Mouse (Mus musculus): ENCODE results near the gene Pdlim1.
"Not testable (repeated sequence)": the region's sequence is repeated elsewhere in the genome, so short reads cannot be mapped to it uniquely, and the experiment has no call there.

The Pdlim1 gene

DNA sequence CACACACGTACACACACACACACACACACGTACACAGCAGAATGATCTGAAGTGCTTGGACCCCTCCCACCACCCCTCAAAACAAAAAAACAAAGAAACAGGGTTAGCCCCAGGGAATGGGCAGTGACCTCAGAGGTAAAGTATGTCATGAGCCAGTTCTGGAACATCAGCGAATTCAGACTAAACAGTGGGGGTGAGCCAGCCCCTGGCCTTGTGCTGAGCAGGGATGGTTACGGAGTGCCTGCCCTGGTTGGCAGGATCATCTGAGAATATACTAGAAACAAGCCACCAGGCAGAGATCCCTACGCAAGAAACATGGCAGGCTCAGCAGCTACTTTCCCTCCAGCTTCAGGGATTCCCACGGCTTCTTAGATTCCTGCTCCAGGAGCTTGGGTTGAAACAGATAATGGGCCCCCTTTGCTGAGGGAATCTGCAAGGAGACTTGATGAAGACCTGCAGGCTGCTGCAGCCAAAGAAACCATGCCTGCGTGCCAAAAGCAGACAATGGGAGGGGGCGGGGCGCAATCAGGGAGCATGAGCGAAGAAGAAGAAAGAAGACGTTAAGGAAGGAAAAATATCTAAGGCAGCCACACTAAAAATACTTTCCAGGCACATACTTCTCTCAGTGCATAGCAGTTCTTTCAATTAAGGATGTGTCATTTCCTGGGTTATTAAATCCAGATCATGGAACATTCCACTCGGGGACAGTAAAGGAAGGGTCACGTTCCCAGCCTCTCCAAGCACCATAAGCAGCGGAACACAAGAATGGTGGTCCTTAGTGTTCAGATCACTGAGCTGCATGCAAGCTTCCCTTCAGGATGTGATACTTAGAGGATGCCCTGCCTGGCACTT is 30.6 kb downstream of the Pdlim1 start:
- no peak for DNase-seq (ENCODE audit: low spot score in 2 of 2)

DNA sequence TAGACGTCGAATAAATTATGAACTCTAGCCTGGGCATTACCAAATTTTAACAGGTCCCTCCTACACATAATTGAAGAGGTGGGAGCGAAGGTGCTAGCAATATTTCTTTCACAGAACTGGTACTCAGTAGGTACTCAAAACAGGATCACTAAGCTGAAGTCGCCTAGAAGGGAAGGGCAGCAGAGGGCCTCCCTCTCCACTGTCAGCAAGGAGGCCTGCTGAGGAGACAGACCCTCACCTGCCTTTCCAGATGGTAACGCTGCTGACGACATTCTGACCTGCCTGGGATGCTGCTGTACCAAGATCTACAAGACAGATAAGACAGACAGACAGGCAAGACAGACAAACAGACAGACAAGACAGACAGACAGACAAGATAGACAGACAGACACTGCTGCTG is 31.3 kb downstream of the Pdlim1 start:
- no peak for DNase-seq (ENCODE audit: low spot score in 2 of 2)

DNA sequence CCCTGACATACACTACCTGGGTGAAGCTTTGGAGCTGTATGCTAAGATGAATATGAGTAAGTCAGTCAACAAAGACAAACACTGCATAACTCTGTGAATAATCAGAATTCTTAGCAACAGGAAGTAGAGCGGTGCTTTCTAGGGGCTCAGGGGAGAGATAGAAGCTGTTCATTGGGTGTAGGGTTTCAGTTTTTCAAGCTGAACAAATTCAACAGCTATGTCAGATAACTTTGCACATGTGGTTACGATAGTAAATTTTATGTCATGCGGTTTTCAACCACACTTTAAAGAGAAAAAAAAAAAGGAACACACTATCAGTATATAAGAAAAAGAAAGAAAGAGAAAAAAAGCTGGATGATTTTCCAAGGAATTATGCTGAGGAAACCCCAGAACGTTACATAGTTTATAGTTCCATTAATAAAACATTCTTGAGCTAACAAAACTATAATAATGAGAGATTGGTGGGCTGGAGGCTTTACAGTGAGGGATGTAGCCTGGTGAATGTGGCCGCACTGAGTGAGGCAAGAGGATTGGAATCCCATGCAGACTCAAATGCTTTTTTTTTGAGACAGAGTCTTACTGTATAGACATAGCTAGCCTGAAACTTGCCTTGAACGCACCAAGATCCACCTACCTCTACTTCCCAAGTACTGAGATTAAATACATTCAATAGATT is 33.3 kb downstream of the Pdlim1 start:
- no peak for DNase-seq (ENCODE audit: low spot score in 2 of 2)

DNA sequence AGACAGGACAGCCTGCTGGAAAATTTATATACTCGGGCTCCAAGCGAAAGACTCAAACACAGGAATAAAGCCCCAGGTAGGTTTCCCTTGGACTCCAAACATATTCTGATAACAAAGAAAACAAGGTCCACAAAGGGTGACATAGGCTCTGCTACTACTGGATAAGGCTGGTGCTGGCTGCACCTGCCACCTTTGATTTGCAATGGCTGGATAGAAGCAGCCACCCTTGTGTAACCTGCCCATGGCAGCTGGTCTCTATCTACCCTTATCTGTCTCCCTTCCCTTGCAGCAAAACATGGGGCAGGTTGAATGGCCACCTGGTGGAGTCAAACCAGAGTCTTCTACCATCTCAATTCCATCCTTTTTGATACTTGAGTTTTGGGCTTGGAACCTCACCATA is 39.1 kb downstream of the Pdlim1 start:
- DNase-seq (ENCODE audit: low spot score in 2 of 2) = no peak

DNA sequence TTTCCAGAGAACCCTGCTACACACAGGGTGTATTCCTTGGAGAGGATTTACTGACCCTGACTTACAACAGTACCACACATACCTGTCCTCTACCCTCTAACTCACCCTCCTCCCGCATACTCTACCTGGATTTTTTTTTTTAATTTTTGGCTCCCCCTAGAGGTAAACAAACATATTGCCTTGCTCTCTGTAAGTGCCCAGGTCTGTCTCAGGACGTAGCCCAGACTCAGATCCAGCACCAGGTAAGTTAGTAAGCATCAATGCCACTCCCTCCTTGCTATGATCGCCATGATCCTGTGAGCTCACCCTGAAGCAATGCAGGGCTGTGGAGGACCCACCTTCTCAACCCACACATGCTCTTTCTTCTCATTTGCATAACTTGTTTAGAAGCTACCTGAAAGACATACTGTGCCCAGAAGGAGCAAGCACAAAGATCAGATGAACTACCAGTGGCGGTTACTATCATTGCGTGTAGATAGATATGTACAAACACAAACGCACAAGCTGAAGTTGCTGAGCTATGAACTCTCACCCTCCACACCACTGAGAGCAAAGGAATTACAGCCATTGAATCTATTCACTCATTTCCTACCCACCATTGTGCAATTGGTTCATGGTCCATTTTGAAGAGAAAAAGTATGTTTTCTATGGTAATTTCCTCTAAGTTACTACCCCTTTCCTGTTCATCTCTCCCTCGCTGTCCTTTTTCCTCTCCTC is 39.7 kb downstream of the Pdlim1 start:
- DNase-seq (ENCODE audit: low spot score in 2 of 2) = no peak

DNA sequence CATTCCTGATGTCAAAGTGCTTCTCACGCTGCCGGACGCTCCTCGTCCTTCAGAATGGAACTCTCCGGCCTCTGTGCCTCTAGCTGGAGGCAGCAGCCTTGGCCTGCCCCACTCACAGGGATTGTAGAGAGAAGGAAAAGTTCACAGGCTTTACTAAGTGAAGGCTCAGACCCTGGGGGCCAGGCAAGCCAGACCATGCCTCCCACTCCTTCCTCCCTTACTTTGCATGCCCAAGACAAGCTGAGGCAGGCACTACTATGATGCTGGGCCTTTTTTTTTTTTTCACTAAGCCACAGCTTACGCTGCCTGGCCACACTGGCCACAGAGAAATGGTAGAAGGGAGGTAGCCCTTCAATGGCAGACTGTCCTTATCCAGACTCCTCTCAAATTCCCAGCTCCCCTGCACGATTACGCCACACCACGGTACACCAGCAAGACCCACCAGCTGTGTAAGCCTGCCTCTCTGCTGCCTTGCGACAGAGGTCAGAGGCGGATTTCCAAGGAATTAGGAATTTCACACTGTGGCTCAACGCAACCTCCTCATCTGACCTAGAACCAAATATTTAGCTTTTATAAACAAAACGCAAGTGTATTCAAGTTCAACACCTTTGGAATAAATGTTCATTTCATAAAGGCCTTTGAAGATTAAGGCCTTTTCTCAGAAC is 40.4 kb downstream of the Pdlim1 start:
- no peak for DNase-seq (ENCODE audit: low spot score in 2 of 2)

DNA sequence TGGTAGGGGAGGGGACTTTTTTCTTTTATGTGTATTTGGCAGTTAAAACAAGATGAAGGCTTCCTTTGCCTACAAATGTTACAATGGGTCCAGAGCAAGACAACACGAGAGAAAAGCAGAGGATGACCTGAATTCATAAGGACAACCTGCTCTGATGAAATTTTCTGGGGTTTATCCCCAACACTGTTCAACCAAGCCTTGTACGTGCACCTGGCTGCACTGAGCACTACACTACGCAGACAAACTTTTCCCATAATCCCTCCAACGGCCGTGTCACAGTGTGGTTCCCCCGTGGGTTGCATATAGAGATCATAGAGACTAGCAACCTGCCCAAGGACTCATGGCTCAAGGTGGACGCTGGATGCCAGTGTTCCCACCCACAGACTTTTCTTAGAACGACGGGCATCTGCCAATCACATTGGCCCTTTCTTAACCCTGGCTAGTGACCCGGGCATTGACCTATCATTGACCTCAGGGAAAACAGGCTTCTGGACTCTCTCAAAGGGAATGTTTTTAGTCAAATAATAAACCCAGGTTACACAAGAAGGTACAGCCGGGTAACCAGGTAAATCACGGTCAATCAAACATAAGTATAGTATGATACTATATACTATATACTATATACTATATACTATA is 45.0 kb downstream of the Pdlim1 start:
- DNase-seq (ENCODE audit: low spot score in 2 of 2) = no peak

DNA sequence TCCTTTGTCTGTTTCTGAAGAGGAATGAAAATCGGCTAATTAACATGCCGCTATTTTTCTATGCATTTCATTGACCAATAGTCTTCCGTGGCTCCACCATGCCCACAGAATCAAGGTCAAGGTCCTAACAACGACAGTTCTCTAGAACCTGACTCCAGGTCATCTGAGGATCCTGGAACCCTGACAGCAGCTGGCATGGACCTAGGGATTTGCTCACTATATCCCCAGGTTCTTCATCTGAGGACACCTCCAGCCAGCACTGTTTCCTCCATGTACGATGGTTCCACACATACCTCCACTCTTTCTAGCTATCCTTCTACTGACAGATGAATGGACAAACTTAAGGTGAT is 45.9 kb downstream of the Pdlim1 start:
- no peak for DNase-seq (ENCODE audit: low spot score in 2 of 2)

DNA sequence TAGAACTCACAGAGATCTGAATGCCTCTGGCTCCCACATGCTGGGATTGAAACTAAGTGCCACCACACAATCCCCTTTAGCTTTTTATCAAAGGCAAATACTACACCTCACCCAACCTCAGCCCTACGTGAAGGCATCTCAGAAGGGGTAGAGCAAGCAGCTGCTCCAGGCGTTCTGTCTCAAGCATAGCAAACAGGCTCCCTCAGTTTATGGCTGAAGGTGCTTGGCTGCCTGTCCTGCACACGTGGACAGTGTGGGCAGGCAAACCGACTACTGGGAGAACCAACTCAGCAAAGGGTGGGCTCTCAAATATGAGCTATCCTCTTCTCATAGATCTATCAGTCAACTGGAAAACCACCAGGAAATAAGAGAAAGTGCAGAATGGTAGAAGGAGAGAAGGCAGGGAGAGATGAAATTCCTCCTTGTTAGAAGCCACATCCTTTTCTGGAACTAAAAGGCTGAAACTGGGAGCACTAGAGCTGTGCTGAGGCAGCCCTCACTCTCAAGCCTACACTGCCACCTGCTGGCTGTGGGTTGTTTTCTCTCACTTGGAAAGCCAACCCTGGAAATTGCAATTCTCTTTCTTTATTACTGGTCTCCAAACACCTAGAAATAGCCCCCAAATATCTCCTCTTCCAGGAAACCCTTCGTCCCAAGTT is 46.4 kb downstream of the Pdlim1 start:
- DNase-seq (ENCODE audit: low spot score in 2 of 2) = peak; percentile 33 to 74

DNA sequence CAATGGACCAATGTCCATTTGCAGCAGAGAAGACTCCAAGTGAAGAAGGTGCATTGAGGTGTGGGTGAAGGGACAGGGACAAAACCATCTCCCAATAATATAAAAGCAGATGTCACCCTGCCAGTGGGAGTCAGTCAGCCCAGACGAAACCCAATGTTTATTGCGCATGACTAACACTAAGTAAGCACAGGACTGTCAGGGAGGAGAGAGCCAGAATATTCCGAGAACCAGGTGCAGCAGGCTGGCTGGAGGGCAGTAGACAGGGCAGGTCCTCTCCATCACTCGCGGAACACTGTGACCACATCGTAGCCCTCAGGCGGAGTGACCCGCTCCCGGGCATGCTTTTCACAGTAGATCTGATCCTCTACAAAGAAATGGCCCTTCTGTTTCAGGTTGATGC is 49.3 kb downstream of the Pdlim1 start:
- not testable (repeated sequence) for DNase-seq (ENCODE audit: low spot score in 2 of 2)

DNA sequence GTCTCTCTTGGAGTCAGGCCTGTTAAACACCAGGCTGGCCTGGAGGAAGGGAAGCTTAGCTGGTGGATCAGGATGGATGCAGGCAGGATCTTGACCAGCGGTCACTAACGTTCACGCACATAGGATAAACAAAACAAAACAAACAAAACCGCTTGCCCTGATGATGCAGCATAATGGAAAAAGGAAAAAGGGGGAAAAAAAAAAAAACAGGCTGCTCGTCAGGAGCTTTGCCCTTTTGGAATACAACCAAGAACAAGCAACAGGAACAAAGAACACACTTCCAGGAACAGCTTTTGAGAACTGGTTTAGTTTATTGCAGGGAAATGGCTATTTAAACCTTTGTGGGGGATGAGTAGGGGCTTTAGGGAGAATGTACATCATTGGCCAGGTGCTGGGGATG is 50.8 kb downstream of the Pdlim1 start:
- no peak for DNase-seq (ENCODE audit: low spot score in 2 of 2)

DNA sequence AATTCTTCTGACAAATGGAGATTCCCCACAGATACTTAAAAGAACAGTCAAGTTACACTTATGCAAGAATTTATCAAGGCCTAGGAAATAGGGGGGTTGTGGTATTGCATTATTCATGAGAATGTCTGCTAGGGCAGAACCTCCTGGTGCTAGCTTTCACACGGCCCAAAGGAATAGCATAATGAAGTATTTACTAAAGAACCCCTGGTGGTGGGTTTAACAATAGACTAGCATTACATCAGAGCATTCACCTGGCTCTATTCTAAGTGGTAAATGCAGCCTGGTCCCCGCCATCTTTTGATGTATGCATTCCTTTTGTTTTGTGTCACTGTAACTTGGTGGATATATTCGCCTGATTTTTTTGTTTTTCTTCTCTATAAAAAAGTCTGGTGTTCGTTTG is 68.7 kb downstream of the Pdlim1 start:
- DNase-seq (ENCODE audit: low spot score in 2 of 2) = not testable (repeated sequence)

DNA sequence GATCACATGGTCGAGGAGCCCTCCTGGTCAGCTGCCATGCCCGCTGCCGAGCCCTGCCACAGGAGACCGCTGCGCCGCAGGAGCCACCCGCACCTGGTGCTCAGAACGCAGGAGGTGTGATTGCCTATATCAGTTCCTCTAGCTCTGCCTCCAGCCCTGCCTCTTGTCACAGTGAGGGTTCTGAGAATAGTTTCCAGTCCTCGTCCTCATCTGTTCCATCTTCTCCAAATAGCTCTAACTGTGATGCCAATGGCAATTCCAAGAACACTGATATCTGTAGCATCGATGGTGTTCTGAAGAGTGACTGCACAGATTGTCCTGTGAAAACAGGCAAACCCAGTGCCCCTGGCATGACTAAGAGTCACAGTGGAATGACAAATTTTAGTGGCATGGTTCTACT is 81.0 kb downstream of the Pdlim1 start:
- no peak for DNase-seq (ENCODE audit: low spot score in 2 of 2)

DNA sequence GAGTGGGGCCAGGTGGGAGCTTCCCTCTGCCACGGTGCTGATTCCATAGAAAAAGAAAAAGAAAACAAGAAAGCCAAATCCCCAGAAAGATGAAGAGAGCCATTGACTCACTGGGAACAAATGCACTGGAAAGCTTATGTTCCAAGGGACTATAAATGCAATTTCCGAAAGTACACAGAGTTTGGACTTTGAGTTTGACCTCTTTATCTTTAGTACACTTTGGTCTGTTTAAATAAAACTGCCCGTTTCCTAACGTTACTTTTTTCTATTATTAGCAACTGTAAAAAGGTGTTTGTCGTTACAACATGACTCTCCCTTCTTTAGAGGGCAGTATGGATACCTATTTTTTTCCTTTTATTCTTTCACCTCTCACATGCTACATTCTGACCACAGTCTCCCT is 84.5 kb downstream of the Pdlim1 start, which contains the start of gene Cyp2c70:
TSS of gene Cyp2c70 (minus strand) at position 174 of the 400 bp plus-strand sequence.
- DNase-seq (ENCODE audit: low spot score in 2 of 2) = no peak

DNA sequence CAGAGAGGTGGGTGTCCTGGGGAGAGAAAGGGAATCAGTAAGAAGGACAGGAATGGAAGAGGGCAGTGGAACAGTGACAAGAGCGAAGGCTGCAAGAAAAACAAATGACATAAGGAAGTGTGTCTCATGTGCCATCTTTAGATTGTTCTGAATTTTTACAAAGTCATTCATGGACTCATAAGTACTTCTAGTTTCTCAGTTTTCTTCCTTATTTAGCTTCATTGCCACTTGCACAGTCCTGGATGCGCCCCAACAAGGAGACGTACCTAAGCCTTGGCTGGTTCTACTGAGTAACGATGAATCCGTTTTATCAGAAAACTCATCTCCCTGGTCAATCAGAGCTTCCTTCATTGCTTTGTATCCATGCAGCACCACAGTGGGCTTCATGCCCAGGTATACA is 88.0 kb downstream of the Pdlim1 start:
- DNase-seq (ENCODE audit: low spot score in 2 of 2) = no peak

DNA sequence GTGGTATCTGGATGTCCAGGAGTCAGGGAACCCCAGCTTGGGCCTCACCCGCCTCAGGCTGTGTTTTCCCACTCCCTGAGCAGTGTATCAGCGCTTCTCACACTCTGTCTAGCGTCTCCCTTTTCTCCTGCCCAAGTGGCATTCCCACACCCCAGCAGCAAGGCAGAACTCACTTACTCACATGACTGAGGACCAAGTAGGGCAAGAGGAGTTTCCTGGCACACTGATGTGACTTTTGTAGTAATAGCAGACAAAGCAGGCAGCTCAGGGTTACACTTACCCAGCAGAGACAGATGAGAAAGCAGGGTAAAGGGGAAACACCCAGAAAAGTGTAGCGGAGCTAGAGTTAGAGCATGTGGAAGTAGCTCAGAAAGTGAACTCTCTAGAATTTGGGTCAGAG is 93.3 kb downstream of the Pdlim1 start:
- no peak for DNase-seq (ENCODE audit: low spot score in 2 of 2)
